Mouse (Mus musculus): ENCODE measurements around the gene Adal. TPM values are rescaled to one million over a fixed set of nuclear protein-coding genes. Genes with fewer than 3 reads are reported as not detected.
A peak's percentile ranks its signal among the peaks of the same experiment; 100 is the strongest.
"Not testable (repeated sequence)": the region's sequence is repeated elsewhere in the genome, so short reads cannot be mapped to it uniquely, and the experiment has no call there.

Adal gene
- 5.5 and 7.3 TPM in 2 replicates for polyA plus RNA-seq (2015; fragmentation: Nextera tagmentation; extraction: Ambion mirVana)

DNA sequence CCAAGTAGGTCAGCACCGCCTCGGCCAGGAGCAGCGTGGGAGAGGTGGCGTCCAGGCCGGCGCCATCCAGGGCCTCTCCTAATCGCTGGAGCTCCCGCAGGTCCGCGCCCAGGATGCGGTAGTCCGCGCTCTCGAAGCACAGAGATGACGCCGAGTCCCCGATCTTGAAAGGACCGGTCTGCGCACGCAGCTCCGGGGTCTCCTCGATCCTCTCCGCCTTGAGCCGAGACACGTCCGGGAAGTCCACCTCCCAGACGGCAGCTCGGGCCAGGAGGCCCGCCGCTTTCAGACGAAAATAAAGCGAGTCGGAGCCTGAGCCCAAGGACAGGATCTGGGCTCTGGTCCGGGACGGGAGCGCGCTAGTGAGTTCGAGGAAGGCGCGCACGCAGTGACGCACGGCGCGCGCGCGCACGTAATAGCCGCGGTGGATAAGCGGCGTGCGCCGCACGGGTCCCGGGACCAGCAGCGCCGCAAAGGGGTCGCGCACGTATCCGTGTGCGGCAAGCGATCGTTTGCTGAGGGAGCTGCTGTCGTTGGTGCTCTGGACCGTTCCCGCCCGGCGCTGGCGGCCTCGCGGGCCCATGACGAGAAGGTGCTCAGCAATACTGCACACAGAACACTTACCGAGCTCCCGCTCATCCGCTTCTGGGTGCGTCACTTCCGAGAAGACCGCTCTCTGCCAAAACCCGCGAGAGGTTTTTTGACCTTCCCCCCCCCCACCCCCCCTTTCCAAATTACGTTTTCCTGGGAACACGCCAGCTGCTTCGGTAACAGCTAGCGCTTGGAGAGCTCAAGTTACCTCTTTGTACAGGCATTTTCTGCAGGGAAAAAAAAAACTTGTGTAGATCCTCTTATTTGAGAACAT is at the start of gene Adal, which contains the start of gene Lcmt2:
Gene Adal, plus strand, starts transcription at position 411 of the 865 bp plus-strand sequence.
Gene Lcmt2, minus strand, starts transcription at position 636 of the 865 bp plus-strand sequence.
- H3K27ac ChIP-seq (ENCODE audit: low read depth) = peak within 1 kb of the TSS; percentile 97
- peak within 1 kb of the TSS; percentile 74 for H3K4me3 ChIP-seq (ENCODE audit: low read depth, low read length)
- WGBS (ENCODE audit: insufficient replicate concordance) = 1% methylated on average over 86 of the region's 87 CpGs
- H3K4me1 ChIP-seq (ENCODE audit: insufficient read depth) = peaks cover 24% of the 10 kb centered on the region
- peaks cover 12% of the 10 kb centered on the region; the same call in 1 of the 2 replicates for H3K36me3 ChIP-seq (replicated peaks; ENCODE audit: insufficient read depth, low read length)
- peak within 1 kb of the TSS; percentile 81 for H3K4me2 ChIP-seq (ENCODE audit: low read depth, low read length)
- DNase-seq (peak; percentile 93), ATAC-seq (peak; percentile 95)
- H3K9ac ChIP-seq (replicated peaks) = peak within 1 kb of the TSS; percentile 77
- H3K27me3 ChIP-seq (ENCODE audit: insufficient read depth, low read length) = no peaks in the 10 kb centered on the region
- TF ChIP-seq CTCF (IDR thresholded peaks at IDR 0.05; ENCODE audit: low read depth) (0 out of 2 replicates have a peak, but pooled peaks have one; percentile 1), EP300 (IDR thresholded peaks at IDR 0.05; ENCODE audit: low read depth) (0 out of 2 replicates have a peak, but pooled peaks have one; percentile 11)
- H3K9me3 ChIP-seq (ENCODE audit: low read length) = no peaks in the 10 kb centered on the region

DNA sequence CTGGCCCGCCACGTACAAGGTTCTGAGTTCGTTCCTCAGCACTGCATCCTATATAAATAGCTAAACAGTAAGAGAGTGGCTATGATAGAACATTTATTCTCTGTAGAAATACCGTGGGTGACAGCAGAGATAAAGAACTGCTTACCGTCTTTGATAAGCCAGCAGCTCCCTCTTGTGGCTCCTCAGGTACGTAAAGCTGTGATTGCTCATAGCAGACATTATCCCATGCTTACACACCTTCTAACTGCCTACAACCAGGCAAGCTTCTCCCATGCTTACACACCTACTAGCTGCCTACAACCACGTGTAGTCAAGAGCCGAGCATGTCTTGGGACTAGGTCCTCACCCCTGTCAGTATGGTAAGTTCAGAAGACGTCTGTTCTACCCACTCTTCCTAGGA is 38.2 kb upstream of the Adal start:
- WGBS (ENCODE audit: insufficient replicate concordance) = 18% methylated on average over 9 of the region's 9 CpGs
- no peak for ATAC-seq
- H3K27ac ChIP-seq (ENCODE audit: low read depth) = no peak overlapping the region

DNA sequence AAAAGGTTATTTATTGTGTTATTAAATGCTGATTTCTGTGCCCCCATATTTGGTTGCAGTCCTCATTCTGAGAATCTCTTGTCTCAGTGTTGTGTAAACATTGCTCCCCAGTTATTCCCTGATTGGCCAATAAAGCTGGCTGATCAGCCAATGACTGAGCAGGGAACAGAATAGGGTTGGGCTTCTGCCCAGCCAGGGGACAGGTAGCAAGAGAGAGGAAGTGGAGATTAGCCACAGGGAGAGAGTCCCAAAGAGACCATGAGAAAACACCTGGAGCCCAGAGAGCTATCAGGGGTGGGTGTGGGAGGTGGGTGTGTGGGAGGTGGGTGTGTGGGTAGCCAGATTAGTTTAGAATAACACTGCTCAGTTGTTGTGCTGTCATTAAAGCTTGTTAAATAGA is 34.3 kb upstream of the Adal start:
- Histone ChIP-seq H3K27me3 (ENCODE audit: insufficient read depth, low read length) (no peaks in the 10 kb centered on the region), H3K4me1 (ENCODE audit: insufficient read depth) (no peaks in the 10 kb centered on the region), H3K27ac (ENCODE audit: low read depth) (no peak overlapping the region), H3K9me3 (ENCODE audit: low read length) (no peaks in the 10 kb centered on the region), H3K4me3 (ENCODE audit: low read depth, low read length) (no peak overlapping the region), H3K4me2 (ENCODE audit: low read depth, low read length) (no peak overlapping the region), H3K9ac (replicated peaks) (no peak overlapping the region), H3K36me3 (replicated peaks; ENCODE audit: insufficient read depth, low read length) (no peaks in the 10 kb centered on the region)
- no peak for TF ChIP-seq EP300 (IDR thresholded peaks at IDR 0.05; ENCODE audit: low read depth)
- no peak for TF ChIP-seq CTCF (IDR thresholded peaks at IDR 0.05; ENCODE audit: low read depth)
- no peak for DNase-seq
- ATAC-seq = peak; percentile 48

More for the DNA sequence above, 38.2 kb upstream of the Adal start:
- peak; percentile 86 for TF ChIP-seq CTCF (IDR thresholded peaks at IDR 0.05; ENCODE audit: low read depth)
- no peak for TF ChIP-seq EP300 (IDR thresholded peaks at IDR 0.05; ENCODE audit: low read depth)
- Histone ChIP-seq H3K4me2 (ENCODE audit: low read depth, low read length) (no peak overlapping the region), H3K36me3 (replicated peaks; ENCODE audit: insufficient read depth, low read length) (no peaks in the 10 kb centered on the region), H3K27me3 (ENCODE audit: insufficient read depth, low read length) (no peaks in the 10 kb centered on the region), H3K9ac (replicated peaks) (no peak overlapping the region), H3K4me1 (ENCODE audit: insufficient read depth) (no peaks in the 10 kb centered on the region), H3K4me3 (ENCODE audit: low read depth, low read length) (no peak overlapping the region), H3K9me3 (ENCODE audit: low read length) (no peaks in the 10 kb centered on the region)
- peak; percentile 62 for DNase-seq

DNA sequence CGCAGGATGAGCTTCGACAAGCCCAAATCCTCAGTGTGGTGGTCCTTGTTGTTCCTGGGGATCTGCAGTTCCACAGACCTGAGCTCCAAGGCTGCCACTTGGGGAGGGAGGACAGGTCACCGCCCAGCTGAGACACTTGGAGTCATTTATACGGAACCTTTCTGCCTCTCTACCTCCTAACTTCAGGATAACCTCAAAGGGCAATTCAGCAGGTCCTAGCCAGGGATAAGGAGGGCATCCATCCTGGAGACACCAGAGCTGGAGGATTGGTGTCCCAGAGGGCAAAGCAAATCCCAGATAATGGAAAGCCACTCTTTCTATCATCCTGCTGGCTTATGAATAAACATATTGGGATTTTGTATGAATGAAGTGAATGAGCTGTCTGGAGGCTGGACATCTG is 30.5 kb upstream of the Adal start, which contains the start of gene Tgm7:
Gene Tgm7, minus strand, starts transcription at position 101 of the 400 bp plus-strand sequence.
- TF ChIP-seq CTCF (IDR thresholded peaks at IDR 0.05; ENCODE audit: low read depth) (no peak), EP300 (IDR thresholded peaks at IDR 0.05; ENCODE audit: low read depth) (no peak)
- Histone ChIP-seq H3K4me3 (ENCODE audit: low read depth, low read length) (no peak within 1 kb of the TSS), H3K9me3 (ENCODE audit: low read length) (no peaks in the 10 kb centered on the region), H3K27ac (ENCODE audit: low read depth) (no peak within 1 kb of the TSS), H3K27me3 (ENCODE audit: insufficient read depth, low read length) (no peaks in the 10 kb centered on the region), H3K4me1 (ENCODE audit: insufficient read depth) (no peaks in the 10 kb centered on the region), H3K36me3 (replicated peaks; ENCODE audit: insufficient read depth, low read length) (no peaks in the 10 kb centered on the region), H3K9ac (replicated peaks) (no peak within 1 kb of the TSS), H3K4me2 (ENCODE audit: low read depth, low read length) (no peak within 1 kb of the TSS)
- 83% methylated on average over 4 of the region's 4 CpGs for WGBS (ENCODE audit: insufficient replicate concordance)
- ATAC-seq (no peak), DNase-seq (no peak)

DNA sequence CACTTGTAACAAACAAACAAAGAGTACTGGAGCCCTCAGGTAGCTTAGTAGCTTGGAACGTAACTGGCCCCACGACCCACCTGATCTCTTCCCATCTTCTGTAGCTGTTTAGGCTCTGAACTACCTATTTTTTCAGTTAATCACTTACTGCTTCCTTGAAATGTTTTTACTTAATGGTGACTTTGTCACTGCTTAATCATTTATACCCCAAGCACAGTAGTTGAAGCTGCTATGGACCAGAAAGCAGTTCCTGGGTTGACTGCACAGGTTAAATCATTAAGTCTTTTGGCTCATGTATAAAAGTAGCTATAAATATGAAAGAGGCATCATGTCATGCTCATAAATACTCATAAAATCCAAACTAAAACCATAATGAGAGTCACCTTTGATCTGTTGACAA is 24.8 kb upstream of the Adal start:
- 80% methylated on average over 2 of the region's 2 CpGs for WGBS (ENCODE audit: insufficient replicate concordance)
- H3K9me3 ChIP-seq (ENCODE audit: low read length) = no peaks in the 10 kb centered on the region
- no peaks in the 10 kb centered on the region for H3K4me1 ChIP-seq (ENCODE audit: insufficient read depth)
- no peaks in the 10 kb centered on the region for H3K27me3 ChIP-seq (ENCODE audit: insufficient read depth, low read length)
- H3K27ac ChIP-seq (ENCODE audit: low read depth) = no peak overlapping the region
- no peaks in the 10 kb centered on the region for H3K36me3 ChIP-seq (replicated peaks; ENCODE audit: insufficient read depth, low read length)
- no peak overlapping the region for H3K9ac ChIP-seq (replicated peaks)
- no peak for ATAC-seq
- H3K4me3 ChIP-seq (ENCODE audit: low read depth, low read length) = no peak overlapping the region
- no peak for DNase-seq
- TF ChIP-seq CTCF (IDR thresholded peaks at IDR 0.05; ENCODE audit: low read depth) (no peak), EP300 (IDR thresholded peaks at IDR 0.05; ENCODE audit: low read depth) (no peak)
- H3K4me2 ChIP-seq (ENCODE audit: low read depth, low read length) = no peak overlapping the region

DNA sequence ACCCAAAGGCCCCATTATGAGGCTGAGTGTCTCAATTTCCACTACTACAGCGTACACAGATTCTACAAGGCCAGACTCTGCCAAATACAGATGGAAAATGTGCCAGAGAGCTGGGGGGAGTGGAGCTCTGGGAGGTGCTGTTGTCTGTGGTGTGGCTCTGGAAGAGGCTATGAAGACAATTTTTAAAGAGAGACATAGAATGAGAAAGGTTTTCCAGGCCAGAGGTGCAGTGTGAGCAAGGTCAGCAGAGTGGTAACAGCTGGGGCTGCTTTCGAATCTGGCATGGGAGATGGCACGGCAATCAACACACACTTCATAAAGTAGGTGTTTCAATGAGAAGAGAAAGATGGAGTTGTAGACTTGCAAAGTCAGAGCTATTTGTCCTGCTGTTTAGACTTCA is 21.0 kb upstream of the Adal start:
- Histone ChIP-seq H3K4me1 (ENCODE audit: insufficient read depth) (no peaks in the 10 kb centered on the region), H3K9ac (replicated peaks) (no peak overlapping the region), H3K9me3 (ENCODE audit: low read length) (no peaks in the 10 kb centered on the region), H3K36me3 (replicated peaks; ENCODE audit: insufficient read depth, low read length) (no peaks in the 10 kb centered on the region), H3K4me3 (ENCODE audit: low read depth, low read length) (no peak overlapping the region), H3K27me3 (ENCODE audit: insufficient read depth, low read length) (no peaks in the 10 kb centered on the region), H3K4me2 (ENCODE audit: low read depth, low read length) (no peak overlapping the region), H3K27ac (ENCODE audit: low read depth) (no peak overlapping the region)
- DNase-seq (no peak), ATAC-seq (no peak)
- no peak for TF ChIP-seq CTCF (IDR thresholded peaks at IDR 0.05; ENCODE audit: low read depth)
- no peak for TF ChIP-seq EP300 (IDR thresholded peaks at IDR 0.05; ENCODE audit: low read depth)
- 78% methylated on average over 3 of the region's 3 CpGs for WGBS (ENCODE audit: insufficient replicate concordance)

DNA sequence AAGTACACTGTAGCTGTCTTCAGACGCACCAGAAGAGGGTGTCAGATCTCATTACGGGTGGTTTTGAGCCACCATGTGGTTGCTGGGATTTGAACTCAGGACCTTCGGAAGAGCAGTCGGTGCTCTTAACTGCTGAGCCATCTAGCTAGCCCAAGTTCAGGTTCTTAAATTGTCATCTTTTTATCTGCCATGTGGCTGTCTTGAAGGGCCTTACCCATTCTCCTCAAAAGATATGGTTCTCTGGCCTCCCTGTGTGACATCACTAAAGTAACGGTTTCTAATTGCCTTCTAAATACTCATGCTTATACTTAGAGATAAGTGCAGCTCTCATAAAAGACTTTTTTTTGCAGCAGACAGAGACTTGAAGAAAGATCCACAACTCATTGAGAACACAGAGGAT is 13.9 kb upstream of the Adal start:
- H3K4me1 ChIP-seq (ENCODE audit: insufficient read depth); H3K27ac ChIP-seq (ENCODE audit: low read depth); ATAC-seq; H3K9ac ChIP-seq (replicated peaks); H3K4me3 ChIP-seq (ENCODE audit: low read depth, low read length); DNase-seq; H3K9me3 ChIP-seq (ENCODE audit: low read length); H3K27me3 ChIP-seq (ENCODE audit: insufficient read depth, low read length); H3K4me2 ChIP-seq (ENCODE audit: low read depth, low read length); H3K36me3 ChIP-seq (replicated peaks; ENCODE audit: insufficient read depth, low read length): not testable (repeated sequence)
- 87% methylated on average over 5 of the region's 5 CpGs for WGBS (ENCODE audit: insufficient replicate concordance)

Measured in liver, postnatal 0 days (tissue).